Mouse (Mus musculus) heart, postnatal 10 days (tissue): ENCODE measurements at regions not wholly inside any gene's neighbourhood (a gene's known extent, or its start where the extent isn't known, plus 50 kb on each side); places are given as distances from the start of the nearest gene placed in this dataset.

Experiments used
- DNase-seq, 2 experiments: peaks; one replicate each; pipeline ENCODE4 v3.0.0; 2021
- intact Hi-C: fragments of 180-260 bp; cut with DNase I; formaldehyde crosslinking; loops from one replicate; pipeline ENCODE4 v1.15.1; 2025

- DNase-seq = no peak
- intact Hi-C loops = no loop called here
Observed at GRCm38 (mm10) chr3:119653007-119653565, 131.2 kb downstream of the Ptbp2 start.

GRCm38 (mm10) chr3:119638633-119639032, 145.6 kb downstream of the Ptbp2 start:
- intact Hi-C loops = no loop called here

GRCm38 (mm10) chr3:119635641-119636040, 148.6 kb downstream of the Ptbp2 start:
- intact Hi-C loops = no loop called here
- DNase-seq = no peak

More at GRCm38 (mm10) chr3:119638633-119639032, 145.6 kb downstream of the Ptbp2 start:
- DNase-seq = no peak

- intact Hi-C loops = no loop called here
- DNase-seq = no peak
Observed at GRCm38 (mm10) chr3:119633516-119633915, 150.8 kb downstream of the Ptbp2 start.

- intact Hi-C loops = no loop called here
- DNase-seq = no peak
Observed at GRCm38 (mm10) chr3:119606116-119606515, 178.2 kb downstream of the Ptbp2 start.

GRCm38 (mm10) chr3:119588872-119589416, 195.3 kb downstream of the Ptbp2 start:
- intact Hi-C loops = no loop called here
- DNase-seq = no peak

GRCm38 (mm10) chr3:119587971-119588370, 196.3 kb downstream of the Ptbp2 start:
- intact Hi-C loops = no loop called here
- DNase-seq = no peak

GRCm38 (mm10) chr3:119575516-119575915, 208.8 kb downstream of the Ptbp2 start:
- intact Hi-C loops = no loop called here
- no peak for DNase-seq

GRCm38 (mm10) chr3:119537884-119538283, 246.4 kb downstream of the Ptbp2 start:
- DNase-seq = no peak
- intact Hi-C loops = no loop called here

GRCm38 (mm10) chr3:119524510-119525123, 259.6 kb downstream of the Ptbp2 start:
- intact Hi-C loops = no loop called here
- no peak for DNase-seq

- no peak for DNase-seq
- intact Hi-C loops = no loop called here
Observed at GRCm38 (mm10) chr3:119512596-119512995, 271.7 kb downstream of the Ptbp2 start.

- no peak for DNase-seq
- intact Hi-C loops = no loop called here
Observed at GRCm38 (mm10) chr3:119509132-119509531, 275.1 kb downstream of the Ptbp2 start.

- DNase-seq = no peak
- intact Hi-C loops = no loop called here
Observed at GRCm38 (mm10) chr3:119503471-119503972, 280.7 kb downstream of the Ptbp2 start.

GRCm38 (mm10) chr3:119498711-119499110, 285.6 kb downstream of the Ptbp2 start:
- peak; percentile 49 to 69 for DNase-seq
- intact Hi-C loops = no loop called here

- intact Hi-C loops = no loop called here
- no peak for DNase-seq
Observed at GRCm38 (mm10) chr3:119497880-119498279, 286.4 kb downstream of the Ptbp2 start.

GRCm38 (mm10) chr3:119494580-119494979, 289.7 kb downstream of the Ptbp2 start:
- no peak for DNase-seq
- intact Hi-C loops = no loop called here

- DNase-seq = no peak
- intact Hi-C loops = no loop called here
Observed at GRCm38 (mm10) chr3:119492627-119493026, 291.6 kb downstream of the Ptbp2 start.

GRCm38 (mm10) chr3:119489336-119489735, 294.9 kb downstream of the Ptbp2 start:
- DNase-seq = no peak
- intact Hi-C loops = no loop called here
